Mouse (Mus musculus) embryonic facial prominence, embryonic 12.5 days (tissue): ENCODE data around the gene Gal3st4. TPM values are rescaled to one million over a fixed set of nuclear protein-coding genes. Genes with fewer than 3 reads are reported as not detected.
"Not testable (repeated sequence)": the region's sequence is repeated elsewhere in the genome, so short reads cannot be mapped to it uniquely, and the experiment has no call there.

Source experiments
- ATAC-seq: fragments of 200-750 bp; cut with Nextera tagmentation; 2 replicates; pipeline ENCODE4 v1.8.0; 2017; ENCODE audit not compliant: insufficient number of reproducible peaks, insufficient read depth, low FRiP score, low TSS enrichment
- H3K27ac ChIP-seq: fragments of 300-500 bp; sonication (generic); 2 replicates; pipeline ENCODE4 v1.5.1; 2016; ENCODE audit warnings: mild to moderate bottlenecking
- H3K27me3 ChIP-seq: fragments of 300-500 bp; sonication (generic); 2 replicates; pipeline ENCODE4 v1.6.1; 2016; ENCODE audit warnings: mild to moderate bottlenecking, moderate library complexity
- H3K36me3 ChIP-seq: fragments of 300-500 bp; sonication (generic); 2 replicates; pipeline ENCODE4 v1.6.1; 2016; ENCODE audit warnings: mild to moderate bottlenecking
- H3K4me1 ChIP-seq: fragments of 300-500 bp; sonication (generic); 2 replicates; pipeline ENCODE4 v1.6.1; 2016
- H3K4me2 ChIP-seq: fragments of 300-500 bp; sonication (generic); replicated peaks from 2 replicates; pipeline ENCODE4 v1.6.1; 2016; ENCODE audit warnings: mild to moderate bottlenecking, moderate library complexity
- H3K4me3 ChIP-seq: fragments of 300-500 bp; sonication (generic); 2 replicates; pipeline ENCODE4 v1.5.1; 2016; ENCODE audit warnings: mild to moderate bottlenecking
- H3K9ac ChIP-seq: fragments of 300-500 bp; sonication (generic); 2 replicates; pipeline ENCODE4 v1.6.1; 2016; ENCODE audit warnings: mild to moderate bottlenecking, moderate library complexity
- H3K9me3 ChIP-seq: fragments of 300-500 bp; sonication (generic); 2 replicates; pipeline ENCODE4 v1.6.1; 2016; ENCODE audit warnings: mild to moderate bottlenecking, moderate library complexity
- WGBS: fragments of 180-500 bp; shearing (Covaris S2); methylation state at CpG from one replicate; pipeline ENCODE4 v1.1.7; 2016; 5-methylcytosine and 5-hydroxymethylcytosine counted together
- polyA plus RNA-seq: library from polyadenylated mRNA; unstranded; fragments of >200 nt; fragmentation: Nextera tagmentation; extraction: Ambion mirVana; gene quantifications from 2 replicates; pipeline ENCODE4 v1.2.1, GENCODE M21; 2016

The Gal3st4 gene
- polyA plus RNA-seq, 1 experiment from 2014 or later, result 4.3 TPM

DNA sequence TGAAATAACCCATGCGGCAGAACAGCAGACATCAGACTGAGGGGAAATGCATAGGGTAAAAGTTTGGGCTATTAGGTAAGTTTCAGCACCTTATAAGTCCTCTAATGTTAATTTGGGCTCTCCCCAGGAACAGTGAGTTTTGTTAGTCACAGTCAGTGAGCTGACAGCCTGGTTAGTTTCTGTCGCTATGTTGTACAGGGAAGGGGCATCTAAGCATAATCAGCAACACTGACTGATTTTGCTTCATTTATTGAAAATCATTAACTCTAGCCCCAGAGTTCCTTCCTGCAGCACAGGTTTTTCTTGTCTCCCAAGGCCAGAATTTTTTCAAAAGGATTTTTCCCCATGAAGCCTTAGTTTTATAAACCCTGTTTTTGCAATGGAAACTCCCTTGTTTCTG is 38.9 kb downstream of the Gal3st4 start:
- H3K9me3 ChIP-seq, result no peaks in the 10 kb centered on the region
- no peak overlapping the region for H3K4me2 ChIP-seq
- ATAC-seq, result no peak
- no peaks in the 10 kb centered on the region for H3K4me1 ChIP-seq
- 78% methylated on average over 2 of the region's 2 CpGs for WGBS
- no peaks in the 10 kb centered on the region for H3K27me3 ChIP-seq
- no peaks in the 10 kb centered on the region for H3K36me3 ChIP-seq
- no peak overlapping the region for H3K4me3 ChIP-seq
- H3K27ac ChIP-seq, result no peak overlapping the region
- H3K9ac ChIP-seq, result no peak overlapping the region

DNA sequence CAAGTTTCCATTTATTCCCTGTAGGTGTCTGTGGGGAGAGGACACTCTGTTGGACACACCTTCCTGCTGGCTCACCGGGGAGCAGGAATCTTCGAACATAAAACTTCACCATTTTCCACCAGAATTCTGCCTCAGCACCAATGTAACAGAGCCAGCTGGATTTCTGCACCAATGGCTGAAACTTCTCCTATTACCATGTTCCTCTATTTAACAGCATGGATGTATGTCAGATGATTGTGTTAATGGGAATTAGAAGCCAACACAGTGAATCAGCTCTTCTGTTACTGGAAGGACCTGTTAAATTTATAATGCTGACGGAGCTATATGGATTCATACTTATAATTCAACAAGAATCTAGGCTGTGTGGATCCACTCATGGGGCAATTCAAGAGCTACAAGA is 43.1 kb downstream of the Gal3st4 start:
- Histone ChIP-seq H3K36me3 (no peaks in the 10 kb centered on the region), H3K9ac (no peak overlapping the region), H3K9me3 (no peaks in the 10 kb centered on the region), H3K4me3 (no peak overlapping the region), H3K4me2 (no peak overlapping the region), H3K27ac (no peak overlapping the region), H3K4me1 (no peaks in the 10 kb centered on the region), H3K27me3 (no peaks in the 10 kb centered on the region)
- WGBS, result 91% methylated on average over 3 of the region's 3 CpGs
- no peak for ATAC-seq

GRCm38 (mm10) chr5:138228026-138228425 is 44.6 kb downstream of the Gal3st4 start:
- no peak overlapping the region for H3K27ac ChIP-seq
- no peaks in the 10 kb centered on the region for H3K4me1 ChIP-seq
- no peaks in the 10 kb centered on the region for H3K9me3 ChIP-seq
- H3K27me3 ChIP-seq, result no peaks in the 10 kb centered on the region
- ATAC-seq, result no peak
- H3K9ac ChIP-seq, result no peak overlapping the region
- no peak overlapping the region for H3K4me3 ChIP-seq
- H3K36me3 ChIP-seq, result no peaks in the 10 kb centered on the region
- WGBS, result 59% methylated on average over 3 of the region's 3 CpGs
- H3K4me2 ChIP-seq, result no peak overlapping the region

- Histone ChIP-seq H3K9ac (no peak overlapping the region), H3K4me1 (no peaks in the 10 kb centered on the region), H3K36me3 (no peaks in the 10 kb centered on the region), H3K4me2 (no peak overlapping the region), H3K27ac (no peak overlapping the region), H3K9me3 (no peaks in the 10 kb centered on the region), H3K27me3 (no peaks in the 10 kb centered on the region), H3K4me3 (no peak overlapping the region)
- WGBS, result 73% methylated on average over 2 of the region's 2 CpGs
- no peak for ATAC-seq
These were observed 45.3 kb downstream of the Gal3st4 start for GRCm38 (mm10) chr5:138227367-138227766.

DNA sequence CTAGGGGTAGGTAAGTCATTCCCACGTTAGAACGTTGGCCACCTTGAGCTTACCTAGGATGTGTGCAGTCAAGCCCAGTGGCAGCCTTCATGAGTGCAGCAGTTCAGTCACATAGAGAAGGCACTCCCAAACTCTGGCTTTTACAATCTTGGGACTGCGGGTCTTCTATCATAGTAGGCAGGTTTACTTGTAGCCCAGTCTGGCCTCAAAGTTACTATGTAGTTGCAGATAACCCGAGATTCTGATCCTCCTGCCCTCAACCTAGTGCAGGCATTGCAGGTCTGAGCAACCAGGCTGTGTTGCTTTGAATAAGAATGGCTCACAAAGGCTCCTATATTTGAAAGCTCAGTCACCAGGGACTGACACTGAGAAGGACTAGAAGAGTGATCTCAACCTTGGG is 46.1 kb downstream of the Gal3st4 start:
- H3K36me3 ChIP-seq, result no peaks in the 10 kb centered on the region
- no peaks in the 10 kb centered on the region for H3K9me3 ChIP-seq
- H3K27ac ChIP-seq, result no peak overlapping the region
- H3K27me3 ChIP-seq, result no peaks in the 10 kb centered on the region
- ATAC-seq, result no peak
- no peak overlapping the region for H3K4me3 ChIP-seq
- no peak overlapping the region for H3K9ac ChIP-seq
- H3K4me1 ChIP-seq, result no peaks in the 10 kb centered on the region
- H3K4me2 ChIP-seq, result no peak overlapping the region
- WGBS, result 77% methylated on average over 4 of the region's 4 CpGs

GRCm38 (mm10) chr5:138225700-138226099 is 46.9 kb downstream of the Gal3st4 start, which contains the start of gene Nxpe5:
Gene Nxpe5 (plus strand): TSS chr5:138225898.
- Histone ChIP-seq H3K9ac (no peak within 1 kb of the TSS), H3K9me3 (no peaks in the 10 kb centered on the region), H3K4me2 (no peak within 1 kb of the TSS), H3K4me1 (no peaks in the 10 kb centered on the region), H3K4me3 (no peak within 1 kb of the TSS), H3K27me3 (no peaks in the 10 kb centered on the region), H3K27ac (no peak within 1 kb of the TSS), H3K36me3 (no peaks in the 10 kb centered on the region)
- WGBS, result 64% methylated on average over 2 of the region's 2 CpGs
- no peak for ATAC-seq

DNA sequence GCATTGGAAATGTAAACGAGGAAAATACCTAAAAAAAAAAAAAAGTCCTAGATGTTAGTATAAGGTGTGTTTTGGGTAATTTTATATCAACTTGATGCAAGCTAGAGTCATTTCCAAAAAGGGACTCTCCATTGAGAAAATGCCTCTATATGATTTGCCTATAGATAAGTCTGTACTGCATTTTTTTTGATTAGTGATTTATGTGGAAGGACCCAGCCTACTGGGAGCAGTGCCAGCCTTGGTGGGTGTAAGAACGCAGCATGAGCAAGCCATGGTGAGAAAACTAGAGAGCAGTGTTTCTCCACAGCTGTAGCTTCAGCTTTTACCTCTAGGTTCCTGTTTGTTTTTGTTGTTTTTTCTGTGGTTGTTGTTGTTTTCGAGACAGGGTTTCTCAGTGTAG is 49.4 kb downstream of the Gal3st4 start:
- H3K4me2 ChIP-seq, result no peak overlapping the region
- no peak for ATAC-seq
- WGBS, result 62% methylated on average over 3 of the region's 3 CpGs

GRCm38 (mm10) chr5:138222111-138222510 is 50.5 kb downstream of the Gal3st4 start:
- Histone ChIP-seq H3K27ac (no peak overlapping the region), H3K4me3 (no peak overlapping the region), H3K9me3 (0 out of 2 replicates have a peak, but pooled peaks cover under 1% of the 10 kb centered on the region), H3K4me1 (no peaks in the 10 kb centered on the region), H3K9ac (no peak overlapping the region), H3K4me2 (no peak overlapping the region), H3K27me3 (no peaks in the 10 kb centered on the region), H3K36me3 (no peaks in the 10 kb centered on the region)
- WGBS, result 29% methylated on average over 4 of the region's 4 CpGs
- no peak for ATAC-seq

More for the DNA sequence above, 49.4 kb downstream of the Gal3st4 start:
- Histone ChIP-seq H3K9me3 (no peaks in the 10 kb centered on the region), H3K4me1 (no peaks in the 10 kb centered on the region), H3K4me3 (no peak overlapping the region), H3K27ac (no peak overlapping the region), H3K27me3 (no peaks in the 10 kb centered on the region), H3K9ac (no peak overlapping the region), H3K36me3 (no peaks in the 10 kb centered on the region)

GRCm38 (mm10) chr5:138219864-138220263 is 52.8 kb downstream of the Gal3st4 start:
- H3K27ac ChIP-seq, result no peak overlapping the region
- ATAC-seq, result no peak
- no peaks in the 10 kb centered on the region for H3K4me1 ChIP-seq
- H3K9me3 ChIP-seq, result peaks cover 17% of the 10 kb centered on the region; the same call in 1 of the 2 replicates
- no peaks in the 10 kb centered on the region for H3K27me3 ChIP-seq
- no peaks in the 10 kb centered on the region for H3K36me3 ChIP-seq
- H3K4me3 ChIP-seq, result no peak overlapping the region
- 64% methylated on average over 2 of the region's 2 CpGs for WGBS
- H3K4me2 ChIP-seq, result no peak overlapping the region
- no peak overlapping the region for H3K9ac ChIP-seq

DNA sequence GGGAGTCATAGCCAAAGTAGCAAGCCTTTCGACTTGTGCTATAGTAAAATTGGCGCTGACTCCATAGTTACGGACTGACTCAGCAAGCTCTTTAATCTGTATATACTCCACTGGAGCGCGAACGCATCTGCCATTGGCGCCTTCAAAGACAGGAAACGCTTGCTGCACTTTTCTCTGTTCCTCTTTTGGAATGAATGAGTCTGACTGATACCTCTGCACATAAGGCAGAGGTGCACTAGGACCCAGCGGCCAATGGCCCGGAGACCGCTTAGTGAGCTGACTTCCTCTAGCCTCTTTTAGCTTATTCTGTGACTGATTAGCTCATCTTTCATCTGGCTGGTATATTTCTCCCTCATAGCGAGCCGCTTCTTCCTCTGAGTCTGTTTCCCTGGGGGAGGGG is 56.0 kb downstream of the Gal3st4 start:
- 92% methylated on average over 13 of the region's 13 CpGs for WGBS
- not testable (repeated sequence) for H3K4me3 ChIP-seq, H3K27ac ChIP-seq, H3K4me2 ChIP-seq, ATAC-seq, H3K4me1 ChIP-seq, H3K27me3 ChIP-seq, H3K36me3 ChIP-seq, H3K9ac ChIP-seq
- peaks cover 19% of the 10 kb centered on the region; the same call in 1 of the 2 replicates for H3K9me3 ChIP-seq

Other genes starting within 250 kb of the Gal3st4 start
- not detected in 2 replicates for gene Smok3c, start 219.6 kb downstream of the Gal3st4 start, polyA plus RNA-seq
- 26.3 and 29.2 TPM in 2 replicates for gene Zkscan1, start 187.8 kb downstream of the Gal3st4 start, polyA plus RNA-seq
- gene Zscan21, start 155.9 kb downstream of the Gal3st4 start, polyA plus RNA-seq, result 80.7 and 85.4 TPM in 2 replicates
- gene Zfp113, start 117.1 kb downstream of the Gal3st4 start, polyA plus RNA-seq, result 25.5 and 26.3 TPM in 2 replicates
- gene Cops6, start 111.8 kb downstream of the Gal3st4 start, polyA plus RNA-seq, result 333 and 336 TPM in 2 replicates
- 30.1 and 32.4 TPM in 2 replicates for gene Ap4m1, start 100.8 kb downstream of the Gal3st4 start, polyA plus RNA-seq
- gene Mcm7, start 100.4 kb downstream of the Gal3st4 start, polyA plus RNA-seq, result 239 and 243 TPM in 2 replicates
- 112 and 117 TPM in 2 replicates for gene Taf6, start 85.4 kb downstream of the Gal3st4 start, polyA plus RNA-seq
- gene Cnpy4, start 85.4 kb downstream of the Gal3st4 start, polyA plus RNA-seq, result 60.8 and 61.1 TPM in 2 replicates
- gene Mblac1, start 78.5 kb downstream of the Gal3st4 start, polyA plus RNA-seq, result 9.3 and 11.4 TPM in 2 replicates
- not detected in 2 replicates for gene Nxpe5, start 46.9 kb downstream of the Gal3st4 start, polyA plus RNA-seq
- 50.9 and 57.0 TPM in 2 replicates for gene Lamtor4, start 17.4 kb downstream of the Gal3st4 start, polyA plus RNA-seq
- 11.3 and 12.3 TPM in 2 replicates for gene BC037034, start 8.8 kb downstream of the Gal3st4 start, polyA plus RNA-seq
- gene Gm43720, start 7.1 kb upstream of the Gal3st4 start, polyA plus RNA-seq, result 0.23 TPM in 1 of 2 replicates, not detected in the other
- 70.1 and 75.3 TPM in 2 replicates for gene Gpc2, start 7.2 kb upstream of the Gal3st4 start, polyA plus RNA-seq
- gene Stag3, start 7.4 kb upstream of the Gal3st4 start, polyA plus RNA-seq, result 7.9 and 8.7 TPM in 2 replicates
- 0.15 TPM in 1 of 2 replicates, not detected in the other for gene Pvrig, start 69.1 kb upstream of the Gal3st4 start, polyA plus RNA-seq
- 56.5 and 56.9 TPM in 2 replicates for gene Zfp157, start 168.6 kb upstream of the Gal3st4 start, polyA plus RNA-seq